Mouse (Mus musculus) intestine, embryonic 15.5 days (tissue): ENCODE measurements at regions not wholly inside any gene's neighbourhood (a gene's known extent, or its start where the extent isn't known, plus 50 kb on each side); places are given as distances from the start of the nearest gene placed in this dataset.

Experiments used
- ATAC-seq: fragments of 200-750 bp; cut with Nextera tagmentation; 2 replicates; pipeline ENCODE4 v1.8.0; 2017; ENCODE audit warnings: moderate TSS enrichment, moderate library complexity
- H3K27ac ChIP-seq: fragments of 300-500 bp; sonication (generic); 2 replicates; pipeline ENCODE4 v1.5.1; 2015; ENCODE audit warnings: mild to moderate bottlenecking, inconsistent platforms
- H3K27me3 ChIP-seq: fragments of 300-500 bp; sonication (generic); replicated peaks from 2 replicates; pipeline ENCODE4 v1.6.1; 2015; ENCODE audit warnings: inconsistent platforms
- H3K36me3 ChIP-seq: fragments of 300-500 bp; sonication (generic); 2 replicates; pipeline ENCODE4 v1.6.1; 2015; ENCODE audit warnings: inconsistent platforms
- H3K4me1 ChIP-seq: fragments of 300-500 bp; sonication (generic); replicated peaks from 2 replicates; pipeline ENCODE4 v1.6.1; 2015; ENCODE audit warnings: inconsistent platforms
- H3K4me2 ChIP-seq: fragments of 300-500 bp; sonication (generic); replicated peaks from 2 replicates; pipeline ENCODE4 v1.6.1; 2015; ENCODE audit warnings: mild to moderate bottlenecking, inconsistent platforms
- H3K4me3 ChIP-seq: fragments of 300-500 bp; sonication (generic); replicated peaks from 2 replicates; pipeline ENCODE4 v1.5.1; 2015; ENCODE audit warnings: inconsistent platforms
- H3K9ac ChIP-seq: fragments of 300-500 bp; sonication (generic); 2 replicates; pipeline ENCODE4 v1.6.1; 2015; ENCODE audit warnings: inconsistent platforms
- H3K9me3 ChIP-seq: fragments of 300-500 bp; sonication (generic); 2 replicates; pipeline ENCODE4 v1.6.1; 2016; ENCODE audit warnings: inconsistent platforms
- WGBS: fragments of 180-500 bp; shearing (Covaris S2); methylation state at CpG from one replicate; pipeline ENCODE4 v1.1.7; 2015; 5-methylcytosine and 5-hydroxymethylcytosine counted together

DNA sequence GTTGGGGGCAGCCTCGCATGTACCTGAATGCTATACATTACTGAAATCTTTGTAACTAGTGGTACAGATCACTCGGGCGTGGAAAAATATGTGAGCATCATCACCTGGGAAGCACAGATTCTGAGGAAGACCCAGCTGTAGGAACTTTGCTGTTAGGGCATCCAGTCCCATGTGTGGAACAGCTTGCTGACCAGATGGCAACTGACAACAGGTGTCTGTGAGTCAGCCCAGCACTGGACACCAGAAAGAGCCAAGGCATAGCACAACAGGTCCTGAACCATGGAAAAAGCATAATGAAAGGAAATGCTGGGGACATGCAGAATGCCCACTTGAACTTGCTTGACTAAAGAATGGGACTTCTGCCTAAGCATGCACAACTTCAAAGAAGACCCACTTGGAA lies 115.3 kb upstream of the Igf1 start:
- Histone ChIP-seq H3K4me3 (no peak overlapping the region), H3K27me3 (no peaks in the 10 kb centered on the region), H3K36me3 (no peaks in the 10 kb centered on the region), H3K4me1 (no peaks in the 10 kb centered on the region), H3K4me2 (no peak overlapping the region), H3K9ac (no peak overlapping the region), H3K27ac (no peak overlapping the region), H3K9me3 (no peaks in the 10 kb centered on the region)
- WGBS = 91% methylated on average over 3 of the region's 3 CpGs
- no peak for ATAC-seq

DNA sequence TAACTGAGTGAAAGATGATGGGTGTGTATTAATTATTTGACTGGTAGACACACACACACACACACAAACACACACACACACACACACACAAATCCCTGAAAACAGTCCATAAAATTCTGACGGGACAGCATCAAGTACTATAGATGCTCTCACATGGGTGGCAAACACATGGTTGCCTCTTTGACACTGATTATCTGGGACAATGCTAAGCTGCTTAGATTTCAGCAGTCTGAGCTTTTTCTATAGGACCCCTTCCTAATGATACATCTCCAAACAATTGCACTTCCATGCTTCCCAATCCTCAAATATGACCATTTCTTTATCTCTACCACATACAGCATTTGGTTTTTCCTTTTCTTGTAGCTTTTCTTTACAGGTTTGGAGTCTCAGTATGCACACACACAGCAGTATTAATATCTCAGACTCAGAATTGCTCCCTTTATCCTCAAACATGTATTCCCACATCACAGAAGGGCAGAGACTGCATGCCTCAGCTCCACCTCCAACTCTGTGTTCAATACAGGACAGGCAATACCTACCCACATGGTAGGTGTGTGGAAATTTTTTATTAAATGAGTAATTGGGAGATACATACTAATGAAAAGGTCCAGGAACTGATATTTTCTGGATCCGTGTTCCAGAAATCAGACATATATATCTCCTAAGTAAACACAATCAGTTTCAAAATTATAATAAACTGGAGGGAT lies 110.1 kb upstream of the Igf1 start:
- 88% methylated on average over 2 of the region's 2 CpGs for WGBS
- Histone ChIP-seq H3K36me3 (no peaks in the 10 kb centered on the region), H3K4me2 (no peak overlapping the region), H3K4me3 (no peak overlapping the region), H3K9me3 (no peaks in the 10 kb centered on the region), H3K4me1 (no peaks in the 10 kb centered on the region), H3K9ac (no peak overlapping the region), H3K27me3 (no peaks in the 10 kb centered on the region), H3K27ac (no peak overlapping the region)
- no peak for ATAC-seq

DNA sequence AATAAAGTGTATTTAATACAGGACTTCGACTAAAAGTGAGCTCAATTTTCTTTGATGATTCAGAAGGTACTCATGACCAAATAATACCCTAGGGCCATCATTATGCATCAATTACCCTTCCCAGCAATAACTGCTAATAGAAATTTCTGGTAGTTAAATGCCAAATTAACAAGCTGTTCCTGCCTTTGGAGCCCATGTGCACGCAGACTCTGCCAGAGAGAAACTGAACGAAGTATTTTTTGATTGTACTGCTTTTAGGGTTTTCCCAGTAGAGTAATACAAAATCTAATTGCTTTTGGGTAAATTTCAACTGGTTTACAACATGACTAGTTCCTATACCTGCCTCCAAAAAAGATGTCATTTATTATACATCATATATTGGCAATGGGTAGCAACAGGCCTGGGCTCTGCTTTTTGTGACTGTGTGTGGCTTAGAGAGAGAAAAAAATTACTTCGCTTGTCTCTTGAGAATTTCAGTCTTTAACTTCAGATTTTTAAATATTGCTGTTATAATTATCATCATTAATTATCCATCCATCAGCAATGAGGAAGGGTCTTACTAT lies 109.4 kb upstream of the Igf1 start:
- no peak for ATAC-seq
- Histone ChIP-seq H3K4me2 (no peak overlapping the region), H3K36me3 (no peaks in the 10 kb centered on the region), H3K27ac (no peak overlapping the region), H3K9me3 (no peaks in the 10 kb centered on the region), H3K27me3 (no peaks in the 10 kb centered on the region), H3K9ac (no peak overlapping the region), H3K4me3 (no peak overlapping the region), H3K4me1 (no peaks in the 10 kb centered on the region)
- 92% methylated on average over 4 of the region's 4 CpGs for WGBS

DNA sequence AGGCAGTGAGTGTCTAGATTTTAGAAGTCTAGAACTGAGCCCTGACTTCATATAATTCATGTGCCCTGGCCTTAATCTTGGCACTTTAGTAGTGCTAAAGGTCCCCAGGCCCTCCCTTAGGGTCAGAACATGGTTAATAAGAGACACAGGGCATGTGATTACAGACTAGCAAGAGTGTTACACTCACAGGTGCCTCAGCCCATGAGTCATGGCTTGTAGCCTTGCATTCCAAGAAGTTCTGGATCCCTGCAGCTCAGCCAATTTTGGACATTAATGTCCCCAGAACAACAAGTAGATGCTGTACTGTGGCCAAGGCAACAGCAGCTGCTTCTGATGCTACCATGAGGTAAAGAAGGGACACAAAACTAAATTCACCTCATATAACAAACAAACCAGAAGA lies 107.7 kb upstream of the Igf1 start:
- ATAC-seq = no peak
- Histone ChIP-seq H3K4me3 (no peak overlapping the region), H3K36me3 (no peaks in the 10 kb centered on the region), H3K27me3 (no peaks in the 10 kb centered on the region), H3K4me1 (no peaks in the 10 kb centered on the region), H3K9ac (no peak overlapping the region), H3K4me2 (no peak overlapping the region), H3K27ac (no peak overlapping the region), H3K9me3 (no peaks in the 10 kb centered on the region)

DNA sequence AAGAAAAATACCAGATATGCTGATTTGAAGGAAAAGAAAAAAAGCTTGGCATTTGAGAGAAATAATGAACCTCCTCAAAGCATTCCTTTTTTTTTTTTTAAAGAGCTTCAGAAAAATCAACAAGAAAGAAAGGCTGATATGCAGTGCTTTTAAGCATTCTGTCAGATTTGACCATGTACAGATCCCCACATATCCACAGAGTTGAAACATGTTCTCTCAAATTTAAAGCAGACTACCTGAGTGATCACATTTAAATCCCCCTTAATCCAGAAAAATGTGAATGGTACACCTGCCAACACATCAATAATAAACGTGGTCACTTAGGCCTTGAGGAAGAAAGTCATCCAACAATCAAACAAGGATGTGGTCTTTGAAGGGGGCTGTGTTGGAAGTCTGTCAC lies 107.1 kb upstream of the Igf1 start:
- no peaks in the 10 kb centered on the region for H3K36me3 ChIP-seq
- H3K27ac ChIP-seq = no peak overlapping the region
- H3K4me2 ChIP-seq = no peak overlapping the region
- WGBS = 33% methylated on average over 1 of the region's 1 CpGs
- no peaks in the 10 kb centered on the region for H3K9me3 ChIP-seq
- H3K4me1 ChIP-seq = no peaks in the 10 kb centered on the region
- no peak overlapping the region for H3K4me3 ChIP-seq
- ATAC-seq = no peak
- no peak overlapping the region for H3K9ac ChIP-seq
- no peaks in the 10 kb centered on the region for H3K27me3 ChIP-seq

DNA sequence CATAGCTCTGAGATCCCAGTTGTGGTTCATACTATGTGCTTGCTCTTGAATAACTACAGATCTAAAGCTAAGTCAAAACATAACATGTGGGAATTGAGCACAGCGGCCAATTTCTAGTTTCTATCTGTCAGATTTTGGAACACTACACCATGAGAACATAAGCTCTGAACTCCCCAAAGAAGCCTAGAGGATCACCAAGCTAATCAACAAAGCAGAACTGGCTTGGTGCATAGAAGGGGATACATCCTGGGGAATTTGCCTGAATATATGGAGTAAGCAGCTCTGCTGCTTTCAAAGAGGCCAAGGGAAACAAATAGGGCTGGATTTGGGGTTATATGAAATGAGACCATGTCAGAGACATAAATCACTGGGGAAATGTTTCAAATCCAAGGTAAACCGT lies 105.9 kb upstream of the Igf1 start:
- Histone ChIP-seq H3K4me1 (no peaks in the 10 kb centered on the region), H3K4me2 (no peak overlapping the region), H3K36me3 (no peaks in the 10 kb centered on the region), H3K27me3 (no peaks in the 10 kb centered on the region), H3K27ac (no peak overlapping the region), H3K9me3 (no peaks in the 10 kb centered on the region), H3K4me3 (no peak overlapping the region), H3K9ac (no peak overlapping the region)
- WGBS = 59% methylated on average over 2 of the region's 2 CpGs
- ATAC-seq = no peak

DNA sequence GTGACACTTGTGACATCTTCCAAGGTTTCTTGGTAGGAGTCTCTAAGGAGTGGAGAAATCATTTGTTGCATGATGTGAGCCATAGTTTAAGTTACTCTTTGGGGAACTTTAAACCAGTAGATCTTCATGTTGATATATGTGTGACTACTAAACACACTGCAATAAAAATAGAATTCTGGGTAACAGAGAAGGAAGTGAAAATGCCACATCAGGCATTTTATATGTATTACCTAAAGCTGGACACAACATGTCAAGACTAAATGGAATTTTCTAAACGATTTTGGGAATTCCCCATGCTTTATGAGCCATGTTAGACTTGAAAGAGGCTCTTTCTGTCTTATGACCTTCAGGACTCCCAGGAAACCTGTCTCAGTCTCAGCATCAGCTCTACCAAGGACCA lies 104.6 kb upstream of the Igf1 start:
- H3K9ac ChIP-seq = no peak overlapping the region
- no peak overlapping the region for H3K4me3 ChIP-seq
- no peak for ATAC-seq
- no peak overlapping the region for H3K4me2 ChIP-seq
- H3K4me1 ChIP-seq = no peaks in the 10 kb centered on the region
- no peaks in the 10 kb centered on the region for H3K27me3 ChIP-seq
- H3K36me3 ChIP-seq = no peaks in the 10 kb centered on the region
- no peak overlapping the region for H3K27ac ChIP-seq
- 50% methylated on average over 1 of the region's 1 CpGs for WGBS
- H3K9me3 ChIP-seq = no peaks in the 10 kb centered on the region

DNA sequence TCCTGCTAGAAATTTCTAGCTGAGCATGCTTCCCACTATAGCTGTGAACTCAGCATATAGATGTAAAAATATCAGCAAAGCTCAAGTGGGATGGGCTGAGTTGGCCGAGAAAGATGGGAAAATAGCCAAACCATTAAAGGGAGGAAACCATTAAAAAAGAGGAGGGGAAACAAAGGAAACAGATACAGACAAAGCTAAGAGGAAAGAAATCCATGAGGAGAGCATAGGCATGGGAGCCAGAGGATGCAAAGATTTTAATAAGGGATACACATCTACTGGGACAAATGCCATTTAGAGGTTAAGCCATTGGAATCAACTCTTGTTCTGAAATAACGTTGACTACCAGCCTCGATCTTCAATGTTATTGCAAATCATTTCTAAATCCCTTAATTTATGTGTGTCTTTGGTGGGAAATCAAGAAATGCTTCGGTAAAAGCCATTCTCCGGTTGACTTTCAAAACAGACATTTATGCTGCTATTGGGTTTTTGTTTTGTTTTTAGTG lies 96.5 kb upstream of the Igf1 start:
- Histone ChIP-seq H3K4me2 (no peak overlapping the region), H3K27me3 (no peaks in the 10 kb centered on the region), H3K27ac (no peak overlapping the region), H3K9ac (no peak overlapping the region), H3K36me3 (no peaks in the 10 kb centered on the region), H3K4me1 (no peaks in the 10 kb centered on the region), H3K4me3 (no peak overlapping the region), H3K9me3 (no peaks in the 10 kb centered on the region)
- ATAC-seq = no peak
- 73% methylated on average over 5 of the region's 5 CpGs for WGBS

DNA sequence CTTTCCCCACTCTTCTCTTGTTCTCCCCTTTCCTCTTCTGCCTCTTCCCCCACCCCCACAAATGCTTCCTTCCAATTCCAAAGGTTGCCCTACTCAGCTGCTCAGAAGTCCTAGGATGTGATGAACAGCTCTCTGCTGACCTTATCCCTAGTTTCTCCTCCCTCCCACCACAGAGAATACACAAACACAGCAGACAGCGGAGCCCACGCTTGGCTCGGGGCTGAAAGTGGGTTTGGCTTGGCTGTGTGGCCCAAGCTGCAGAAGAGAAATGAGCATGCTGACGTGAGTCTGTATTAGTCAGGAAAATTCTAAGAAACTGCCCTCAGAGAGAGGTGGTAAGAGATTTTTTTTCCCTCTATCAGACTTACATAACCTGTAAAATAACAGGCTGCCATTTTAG lies 70.5 kb upstream of the Igf1 start:
- no peak overlapping the region for H3K9ac ChIP-seq
- no peak overlapping the region for H3K4me3 ChIP-seq
- no peaks in the 10 kb centered on the region for H3K27me3 ChIP-seq
- H3K27ac ChIP-seq = no peak overlapping the region
- ATAC-seq = peak; percentile 71; the same call in 1 of the 2 replicates
- no peaks in the 10 kb centered on the region for H3K9me3 ChIP-seq
- H3K36me3 ChIP-seq = no peaks in the 10 kb centered on the region
- WGBS = 21% methylated on average over 4 of the region's 4 CpGs
- no peaks in the 10 kb centered on the region for H3K4me1 ChIP-seq
- no peak overlapping the region for H3K4me2 ChIP-seq

DNA sequence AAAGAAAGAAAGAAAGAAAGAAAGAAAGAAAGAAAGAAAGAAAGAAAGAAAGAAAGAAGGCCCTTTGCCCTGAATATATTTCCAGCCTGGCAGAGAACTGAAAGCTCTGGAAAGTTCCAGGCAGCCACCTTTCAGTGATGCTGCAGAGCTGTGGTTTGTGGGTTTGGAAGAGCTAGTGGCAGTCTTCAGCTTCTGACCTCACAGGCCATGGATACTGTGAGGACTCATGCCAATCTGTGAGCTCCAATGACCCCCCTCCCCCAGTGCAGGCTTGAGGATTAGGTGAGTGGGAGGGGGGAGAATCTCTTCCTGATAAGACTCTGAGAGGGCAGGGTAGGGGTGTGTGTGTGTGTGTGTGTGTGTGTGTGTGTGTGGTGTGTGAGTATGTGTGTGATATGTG lies 65.7 kb upstream of the Igf1 start:
- Histone ChIP-seq H3K4me2 (no peak overlapping the region), H3K4me1 (no peaks in the 10 kb centered on the region), H3K4me3 (no peak overlapping the region), H3K36me3 (no peaks in the 10 kb centered on the region), H3K9ac (no peak overlapping the region), H3K27ac (no peak overlapping the region), H3K9me3 (no peaks in the 10 kb centered on the region), H3K27me3 (no peaks in the 10 kb centered on the region)
- no peak for ATAC-seq

DNA sequence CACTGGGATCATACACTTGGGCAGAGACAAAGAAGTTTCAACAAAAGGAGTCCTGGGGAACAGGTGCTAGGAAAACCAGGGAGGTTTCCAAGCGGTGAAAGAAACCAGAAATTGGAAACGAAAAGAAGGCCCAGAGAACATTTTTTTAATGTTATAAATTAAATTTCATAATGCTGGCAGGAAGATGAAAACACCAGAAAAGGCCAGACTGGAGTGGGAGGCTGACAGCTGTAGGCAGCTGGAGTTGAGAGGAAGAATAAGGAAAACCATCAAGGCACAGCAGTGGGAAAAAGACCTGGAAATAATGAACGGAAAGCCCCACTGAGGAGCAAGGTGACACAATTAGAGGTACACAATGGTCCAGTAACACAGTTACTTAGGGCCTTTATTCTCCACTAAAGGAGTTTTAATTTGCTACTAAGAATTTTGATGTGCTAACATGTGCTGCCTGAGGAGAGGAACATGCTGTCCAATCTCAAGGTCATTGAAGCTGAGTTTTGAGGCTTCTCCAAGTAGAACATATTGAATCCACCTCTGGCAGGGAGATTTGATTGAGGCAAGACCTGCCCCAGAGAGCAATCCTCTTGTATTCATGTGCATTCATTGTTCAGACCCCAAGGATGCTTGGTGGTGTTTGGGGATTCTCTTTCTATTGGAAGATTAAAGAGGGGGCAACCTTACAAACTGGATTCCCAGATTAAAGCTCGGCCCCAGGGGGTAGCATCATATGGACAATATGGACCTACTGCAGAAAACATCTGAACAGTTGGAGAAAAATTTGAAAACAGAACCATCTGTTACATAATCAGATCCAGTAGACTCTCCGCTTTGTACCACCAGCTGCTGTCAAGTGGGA lies 53.9 kb upstream of the Igf1 start:
- WGBS = 62% methylated on average over 5 of the region's 5 CpGs
- H3K4me1 ChIP-seq = no peaks in the 10 kb centered on the region
- H3K9me3 ChIP-seq = no peaks in the 10 kb centered on the region
- no peaks in the 10 kb centered on the region for H3K27me3 ChIP-seq
- no peak overlapping the region for H3K4me2 ChIP-seq
- H3K36me3 ChIP-seq = no peaks in the 10 kb centered on the region
- H3K4me3 ChIP-seq = no peak overlapping the region
- H3K27ac ChIP-seq = no peak overlapping the region
- ATAC-seq = no peak
- H3K9ac ChIP-seq = no peak overlapping the region

DNA sequence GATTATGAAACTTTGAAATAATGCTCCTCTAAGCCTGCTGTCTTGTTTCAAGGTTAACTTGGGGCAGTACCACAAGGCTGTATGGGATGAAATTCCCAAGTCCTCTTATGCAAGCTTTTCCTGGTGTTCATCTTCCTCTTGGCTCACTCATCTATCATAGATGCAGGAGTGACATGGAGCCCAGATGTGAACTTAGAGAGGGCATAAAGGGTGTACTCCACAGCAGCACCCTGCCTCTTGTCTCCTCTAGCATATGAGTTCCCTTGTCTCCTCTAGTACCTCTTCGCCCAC lies 53.3 kb upstream of the Igf1 start:
- no peaks in the 10 kb centered on the region for H3K4me1 ChIP-seq
- no peaks in the 10 kb centered on the region for H3K27me3 ChIP-seq
- H3K4me3 ChIP-seq = no peak overlapping the region
- no peak overlapping the region for H3K9ac ChIP-seq
- no peak overlapping the region for H3K4me2 ChIP-seq
- no peaks in the 10 kb centered on the region for H3K36me3 ChIP-seq
- no peak for ATAC-seq
- no peak overlapping the region for H3K27ac ChIP-seq
- H3K9me3 ChIP-seq = no peaks in the 10 kb centered on the region
- 96% methylated on average over 1 of the region's 1 CpGs for WGBS
